Mouse (Mus musculus): ENCODE results near the gene Dcaf17.

Gene Dcaf17

DNA sequence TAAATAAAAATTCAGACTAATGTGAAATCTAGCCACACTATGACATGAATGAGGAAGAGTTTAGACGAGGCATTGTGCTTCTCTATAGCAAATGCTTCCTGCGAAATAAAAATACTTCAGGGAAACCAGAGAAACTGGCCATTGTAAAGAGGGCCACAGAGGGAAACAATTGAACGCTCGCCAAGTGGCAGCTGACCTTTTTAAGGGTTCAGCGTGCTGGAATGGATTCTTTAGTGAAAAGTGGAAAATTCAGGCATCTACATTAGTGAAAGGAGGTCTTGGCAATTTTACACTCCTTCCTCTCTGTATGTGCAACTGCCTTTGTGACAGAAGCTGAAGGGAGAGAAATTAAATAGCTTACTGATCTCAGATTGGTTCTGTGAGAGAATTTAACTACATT, 66.3 kb downstream of the Dcaf17 start:
- no peak for DNase-seq (ENCODE audit: low read depth)

DNA sequence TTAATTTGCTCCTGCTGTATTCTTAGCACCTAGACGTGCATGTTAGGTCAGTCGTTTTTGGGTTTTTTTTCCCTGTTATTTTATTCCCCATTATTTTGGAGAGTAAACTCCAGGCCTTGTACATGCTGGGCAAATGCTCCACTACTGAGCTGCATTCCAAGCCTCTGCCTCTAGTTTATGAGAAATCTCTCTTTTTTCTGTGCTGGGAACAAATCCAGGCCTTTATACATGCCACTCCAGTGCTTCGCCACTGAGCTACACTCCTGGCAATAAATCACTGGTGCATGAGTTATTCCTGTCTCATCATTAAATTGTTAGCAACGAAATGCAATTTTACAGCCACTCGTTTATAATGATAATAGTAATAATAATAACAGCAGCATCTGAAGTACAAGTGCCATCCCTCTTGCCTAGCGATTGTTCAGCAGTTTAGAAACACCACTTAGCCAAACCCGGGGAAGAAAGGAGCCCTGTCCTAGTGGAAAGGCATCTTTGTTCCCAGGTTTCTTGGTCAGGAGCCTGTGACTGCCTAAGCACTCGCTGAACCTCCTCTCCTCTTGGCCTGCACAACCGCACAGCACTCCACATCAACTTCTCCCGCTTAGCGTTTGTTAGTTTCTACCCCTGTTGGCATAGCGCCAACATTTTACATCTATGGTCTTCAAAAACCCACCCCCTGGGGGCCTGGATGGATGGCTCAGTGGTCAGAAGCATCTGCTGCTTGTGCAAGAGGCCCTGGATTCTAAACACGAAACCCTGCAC, 67.3 kb downstream of the Dcaf17 start:
- DNase-seq (ENCODE audit: low read depth): no peak

DNA sequence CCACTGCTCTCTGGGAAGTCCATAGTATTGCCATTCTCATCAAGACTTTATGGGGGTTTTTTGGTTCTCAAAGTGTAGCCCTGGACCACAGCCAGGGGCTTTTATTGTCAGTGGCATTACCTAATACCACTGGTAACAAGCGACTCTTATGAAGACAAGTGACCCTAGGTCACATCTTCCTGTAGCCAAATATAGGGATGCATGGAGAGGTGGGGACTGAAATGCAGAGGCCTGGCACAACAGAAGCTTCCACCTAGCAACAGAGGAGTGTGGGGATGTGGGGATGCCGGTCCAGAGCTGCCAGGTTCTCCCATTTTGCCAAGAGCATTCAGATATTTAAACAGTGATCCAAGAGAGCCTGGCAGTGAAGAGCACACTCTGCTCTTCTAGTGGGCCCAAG, 68.5 kb downstream of the Dcaf17 start:
- DNase-seq (ENCODE audit: low read depth): no peak

DNA sequence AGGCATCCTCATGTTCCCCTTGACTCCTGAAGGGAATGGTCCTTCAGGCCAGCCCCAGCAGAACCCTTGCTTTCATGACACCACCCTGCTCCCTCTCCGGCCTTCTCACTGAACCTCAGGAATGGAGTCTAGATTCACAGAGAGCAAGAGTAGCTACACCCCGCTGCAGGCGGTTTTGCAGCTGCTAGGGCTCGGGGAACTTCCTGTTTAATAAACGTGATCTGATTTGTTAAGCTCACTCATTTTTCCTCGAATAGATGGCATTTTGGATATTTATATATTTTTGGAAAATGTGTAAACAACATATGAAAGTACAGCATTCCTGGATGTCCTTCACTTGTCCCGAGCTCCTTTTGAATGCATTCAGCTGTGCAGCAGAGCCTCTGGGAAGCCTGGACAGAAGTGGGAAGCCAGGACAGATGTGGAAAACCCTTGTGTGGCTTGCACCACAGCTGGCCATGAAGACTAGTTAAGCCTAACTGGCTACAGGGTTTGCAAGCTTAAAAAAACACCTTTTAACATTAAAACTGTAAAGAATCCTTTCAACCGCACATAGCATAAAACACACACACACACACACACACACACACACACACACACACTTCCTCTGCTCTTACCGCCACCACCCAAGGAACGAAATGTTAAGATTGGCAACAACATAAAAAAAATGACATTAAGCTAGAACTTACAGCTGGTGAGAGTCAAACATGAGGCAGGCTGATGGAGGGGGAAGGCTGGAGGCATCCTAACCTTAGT, 72.8 kb downstream of the Dcaf17 start:
- DNase-seq (ENCODE audit: low read depth): peak; percentile 39

DNA sequence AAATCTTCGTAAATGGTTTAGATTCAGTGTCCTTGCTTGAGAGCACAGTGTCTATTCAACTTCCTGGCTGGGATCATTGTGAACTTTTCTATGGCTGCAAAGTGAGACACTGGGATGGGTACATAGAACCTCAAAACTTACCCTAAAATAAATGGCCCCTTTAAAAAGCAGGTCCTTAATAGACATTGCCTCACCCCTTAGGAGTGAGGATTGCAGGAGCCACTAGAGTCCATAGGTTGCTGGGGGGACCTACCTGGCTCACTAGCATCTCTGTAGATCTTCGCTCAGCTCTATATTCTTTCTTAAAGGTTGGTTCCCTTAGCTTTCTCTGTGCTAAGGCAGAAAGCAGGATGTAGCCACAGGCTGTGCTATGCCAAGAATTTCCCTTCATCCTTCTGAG, 75.2 kb downstream of the Dcaf17 start:
- no peak for DNase-seq (ENCODE audit: low read depth)

DNA sequence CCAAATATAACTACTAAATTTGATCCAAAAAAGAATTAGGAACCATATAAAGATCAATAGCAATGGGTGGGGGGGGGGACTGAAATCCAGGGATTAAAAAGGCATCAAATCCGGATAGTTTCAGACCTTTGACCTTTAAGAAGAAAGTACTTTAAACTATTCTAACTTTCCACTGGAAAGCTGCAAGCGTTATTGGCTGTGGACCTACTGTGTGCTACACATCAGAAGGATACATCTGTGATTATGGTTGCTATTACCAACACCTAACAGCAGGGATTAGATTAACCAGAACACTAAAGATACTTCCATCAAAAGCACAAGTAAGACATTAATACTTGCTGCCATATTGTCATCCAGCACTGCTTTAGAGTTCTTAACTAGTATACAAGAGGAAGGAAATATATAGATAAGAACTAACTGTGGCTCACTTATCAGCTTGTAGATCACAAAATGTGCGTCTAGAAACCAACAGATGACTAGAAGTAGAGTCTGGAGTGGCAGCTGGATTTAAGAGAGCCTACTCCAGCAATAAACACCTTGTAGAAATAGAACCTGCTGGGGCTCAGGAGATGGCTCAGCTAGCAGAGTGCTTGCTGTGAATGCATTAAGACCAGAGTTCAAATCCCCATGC, 76.9 kb downstream of the Dcaf17 start:
- no peak for DNase-seq (ENCODE audit: low read depth)

DNA sequence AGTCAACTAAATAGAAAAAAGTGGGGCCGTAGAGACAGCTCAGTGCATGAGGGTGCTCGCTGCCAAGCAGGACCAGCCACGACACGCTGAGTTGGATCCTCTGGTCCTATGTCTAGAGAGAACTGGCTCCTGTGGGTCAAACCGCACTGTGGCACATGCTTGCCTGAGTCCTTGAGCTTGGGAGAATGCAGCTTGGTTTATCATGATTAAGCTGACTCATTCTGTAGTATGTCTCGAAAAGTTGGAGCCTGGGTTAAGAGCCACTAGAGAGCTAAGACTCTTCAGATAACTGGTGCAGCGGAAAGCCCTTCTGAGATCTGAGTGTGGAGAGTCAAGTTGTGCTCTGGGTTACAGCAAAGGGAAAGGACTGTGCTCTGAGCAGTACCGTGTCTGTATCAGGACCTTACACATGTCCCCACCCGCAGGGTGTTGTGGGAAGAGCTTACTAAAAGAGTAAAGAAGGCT, 78.9 kb downstream of the Dcaf17 start:
- DNase-seq (ENCODE audit: low read depth): no peak

DNA sequence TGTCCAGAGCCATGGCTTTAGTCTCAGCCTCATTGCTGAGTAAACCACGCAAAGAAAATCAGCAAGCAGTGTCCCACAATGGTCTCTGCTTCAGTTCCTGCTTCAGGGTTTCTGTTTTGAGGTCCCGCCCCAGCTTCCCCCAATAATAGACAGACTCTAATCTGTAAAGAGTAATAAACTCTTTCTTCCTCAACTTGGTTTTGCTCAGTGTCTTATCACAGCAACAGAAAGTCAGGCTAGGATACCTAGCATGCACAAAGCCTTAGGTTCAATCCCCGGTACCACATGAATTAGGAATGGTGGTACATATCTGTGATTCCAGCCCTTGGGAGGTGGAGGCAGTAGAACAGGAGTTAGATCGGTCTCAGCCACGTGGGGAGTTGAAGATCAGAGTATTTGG, 79.7 kb downstream of the Dcaf17 start:
- no peak for DNase-seq (ENCODE audit: low read depth)

DNA sequence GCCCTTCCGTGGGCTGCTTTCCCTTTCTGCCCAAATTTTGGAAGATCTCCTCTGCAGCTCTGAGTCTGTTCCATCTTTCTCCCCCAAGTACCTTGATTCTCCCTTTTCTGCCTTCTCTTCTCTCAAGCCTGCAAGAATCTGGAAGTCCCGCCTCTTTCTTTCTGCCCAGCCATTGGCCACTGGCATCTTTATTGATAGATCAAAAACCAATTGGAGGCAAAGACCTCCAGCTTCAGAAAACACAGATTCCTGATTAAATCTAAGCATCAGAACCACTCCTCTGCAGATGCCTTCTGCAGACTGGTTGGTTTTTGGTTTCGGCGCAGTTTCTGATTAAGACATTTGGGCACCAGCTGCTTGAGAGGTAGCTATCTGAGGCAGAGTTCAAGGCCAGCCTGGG, 85.5 kb downstream of the Dcaf17 start:
- DNase-seq (ENCODE audit: low read depth): no peak

DNA sequence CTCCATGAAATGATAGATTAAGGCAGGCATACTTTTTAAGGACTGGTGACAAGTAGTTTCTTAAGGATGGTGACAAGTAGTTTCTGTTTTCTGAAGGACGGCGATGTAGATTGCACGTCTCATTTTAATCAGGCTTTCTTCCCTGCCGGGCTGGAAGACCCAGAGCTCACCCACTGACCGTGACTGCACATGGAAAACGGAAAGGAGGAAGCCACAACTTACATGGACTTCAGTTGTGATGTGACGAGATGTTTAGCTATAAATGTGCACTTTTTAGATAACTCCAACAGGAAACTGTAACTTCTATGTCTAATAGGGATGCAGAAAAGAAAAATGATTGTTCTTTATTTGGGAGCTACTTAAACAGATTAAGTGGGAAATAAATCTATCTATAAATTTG, 87.3 kb downstream of the Dcaf17 start:
- DNase-seq (ENCODE audit: low read depth): no peak

DNA sequence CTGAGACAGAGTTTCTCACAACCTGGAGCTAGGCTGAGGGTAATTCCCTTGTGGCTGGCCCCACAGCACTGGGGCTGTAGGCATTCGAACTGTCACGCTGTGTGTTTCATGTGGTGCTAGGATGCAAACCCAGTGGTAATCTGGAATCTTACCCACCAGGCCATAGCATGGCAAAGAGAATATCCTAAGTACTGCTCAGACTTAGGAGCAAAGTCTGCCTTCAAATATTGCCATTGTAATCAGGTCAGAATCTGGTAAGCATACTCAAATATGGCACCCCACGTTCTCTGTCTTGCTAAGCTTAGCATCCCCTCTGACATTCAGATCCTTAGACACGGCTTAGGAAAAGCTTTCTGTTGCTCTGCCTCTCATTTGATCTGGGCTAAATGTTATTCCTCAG, 90.7 kb downstream of the Dcaf17 start:
- DNase-seq (ENCODE audit: low read depth): no peak

DNA sequence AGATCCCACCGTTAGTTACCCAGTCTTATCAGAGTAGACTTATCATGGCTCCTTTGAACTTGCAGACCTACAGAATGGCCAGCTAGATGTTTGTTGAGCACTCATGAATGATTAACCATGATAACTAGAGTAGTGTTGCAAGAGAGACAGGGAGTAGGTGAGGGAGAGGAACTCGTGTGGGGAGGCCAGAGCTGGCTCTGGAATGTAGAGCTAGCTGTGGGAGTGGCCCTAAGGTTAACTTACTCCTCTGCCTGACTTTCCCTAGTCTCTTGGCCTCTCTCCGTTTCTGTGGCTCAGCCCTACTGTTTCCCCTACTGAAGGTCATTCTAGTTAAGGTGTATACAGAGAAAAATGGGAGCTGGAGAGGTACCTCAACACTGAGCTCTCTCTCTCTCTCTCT, 91.1 kb downstream of the Dcaf17 start:
- no peak for DNase-seq (ENCODE audit: low read depth)

DNA sequence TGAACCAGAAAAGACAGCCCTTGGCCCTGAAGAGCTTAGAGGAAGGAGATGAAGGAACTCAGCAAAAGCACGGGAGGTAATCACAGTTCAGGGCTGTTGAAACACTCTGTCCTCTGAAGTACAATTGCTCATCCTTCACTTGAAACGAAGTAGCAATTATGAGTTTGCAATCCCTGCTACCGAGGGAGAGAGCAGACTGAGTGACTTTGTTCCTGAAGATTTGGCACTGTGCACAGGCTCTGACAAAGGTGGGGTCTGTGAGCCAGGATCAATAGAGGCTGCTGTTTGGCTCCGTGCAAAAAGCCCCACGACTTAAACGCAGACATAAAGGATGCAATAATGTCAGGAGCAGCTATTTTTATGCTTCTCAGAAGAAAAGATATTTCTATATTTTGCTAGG, 92.7 kb downstream of the Dcaf17 start:
- no peak for DNase-seq (ENCODE audit: low read depth)
